Mouse (Mus musculus) forebrain, embryonic 10.5 days (tissue): ENCODE results near the gene Fam160a2. TPM values are rescaled to one million over a fixed set of nuclear protein-coding genes. Genes with fewer than 3 reads are reported as not detected.
"Not testable (repeated sequence)": the region's sequence is repeated elsewhere in the genome, so short reads cannot be mapped to it uniquely, and the experiment has no call there.

ENCODE experiments used
- DNase-seq: peaks from one replicate; pipeline ENCODE4 v3.0.0-alpha.2; 2017; ENCODE audit warnings: low spot score; ENCODE audit errors: extremely low spot score
- H3K27ac ChIP-seq: fragments of 300-500 bp; sonication (generic); 2 replicates; pipeline ENCODE4 v1.5.1; 2016; ENCODE audit warnings: mild to moderate bottlenecking
- H3K27me3 ChIP-seq: fragments of 300-500 bp; sonication (generic); 2 replicates; pipeline ENCODE4 v1.6.1; 2016; ENCODE audit warnings: mild to moderate bottlenecking; ENCODE audit not compliant: poor library complexity, severe bottlenecking
- H3K36me3 ChIP-seq: fragments of 300-500 bp; sonication (generic); replicated peaks from 2 replicates; pipeline ENCODE4 v1.6.1; 2016; ENCODE audit warnings: mild to moderate bottlenecking, moderate library complexity
- H3K4me1 ChIP-seq: fragments of 300-500 bp; sonication (generic); 2 replicates; pipeline ENCODE4 v1.6.1; 2016
- H3K4me3 ChIP-seq: fragments of 300-500 bp; sonication (generic); 2 replicates; pipeline ENCODE4 v1.5.1; 2016; ENCODE audit warnings: mild to moderate bottlenecking, moderate library complexity
- H3K9me3 ChIP-seq: fragments of 300-500 bp; sonication (generic); 2 replicates; pipeline ENCODE4 v1.6.1; 2016; ENCODE audit warnings: mild to moderate bottlenecking, moderate library complexity
- WGBS: fragments of 180-500 bp; shearing (Covaris S2); methylation state at CpG from one replicate; pipeline ENCODE4 v1.1.7; 2016; 5-methylcytosine and 5-hydroxymethylcytosine counted together
- polyA plus RNA-seq: library from polyadenylated mRNA; unstranded; fragments of >200 nt; fragmentation: Nextera tagmentation; extraction: Ambion mirVana; gene quantifications from 2 replicates; pipeline ENCODE4 v1.2.1, GENCODE M21; 2016

Gene Fam160a2
- polyA plus RNA-seq, 1 experiment from 2014 or later, result 47.5 TPM

DNA sequence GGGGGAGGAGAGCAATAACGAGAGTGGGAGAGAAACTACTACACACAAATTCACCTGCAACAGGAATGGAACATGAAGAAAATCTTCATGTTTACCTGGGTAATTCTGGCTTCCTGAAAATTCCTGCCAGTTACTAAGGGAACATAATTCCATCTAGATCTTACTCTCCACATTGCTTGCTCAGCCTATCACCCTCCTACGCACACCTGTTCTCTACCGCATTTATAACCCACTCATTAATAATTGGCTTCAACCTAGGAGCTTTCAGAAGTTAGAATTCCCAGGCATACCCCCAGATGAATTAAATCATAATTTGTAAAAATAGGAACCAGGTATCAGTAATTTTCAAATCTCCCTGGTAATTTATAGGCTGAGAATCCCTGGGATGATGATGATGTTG is 25.9 kb downstream of the Fam160a2 start:
- no peak for DNase-seq
- H3K36me3 ChIP-seq, result peaks cover 66% of the 10 kb centered on the region
- no peak overlapping the region for H3K4me3 ChIP-seq
- H3K4me1 ChIP-seq, result no peaks in the 10 kb centered on the region
- no peaks in the 10 kb centered on the region for H3K27me3 ChIP-seq
- no peak overlapping the region for H3K27ac ChIP-seq
- H3K9me3 ChIP-seq, result no peaks in the 10 kb centered on the region
- 97% methylated on average over 3 of the region's 3 CpGs for WGBS

DNA sequence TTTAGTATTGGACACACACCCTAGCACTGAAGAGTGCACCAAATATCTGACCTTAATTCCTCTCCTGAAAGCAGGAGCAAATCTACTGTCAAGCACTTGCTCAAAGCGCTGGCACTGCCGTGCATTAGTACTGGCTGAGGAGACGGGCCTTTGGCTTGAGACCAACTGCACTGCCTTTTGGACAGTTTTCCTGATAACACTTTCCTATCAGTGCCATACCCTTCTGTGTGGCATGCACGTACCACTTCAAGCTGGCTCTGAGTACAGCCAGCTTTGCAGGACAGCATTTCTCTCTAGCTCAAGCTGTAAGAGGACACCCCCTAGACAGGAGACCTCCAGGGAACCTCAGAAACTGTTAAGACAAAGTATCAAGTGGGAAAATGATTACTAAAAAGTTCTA is 26.3 kb downstream of the Fam160a2 start:
- Histone ChIP-seq H3K9me3 (no peaks in the 10 kb centered on the region), H3K4me3 (no peak overlapping the region), H3K36me3 (peaks cover 62% of the 10 kb centered on the region), H3K27me3 (no peaks in the 10 kb centered on the region), H3K27ac (no peak overlapping the region), H3K4me1 (no peaks in the 10 kb centered on the region)
- 95% methylated on average over 4 of the region's 4 CpGs for WGBS
- DNase-seq, result no peak

DNA sequence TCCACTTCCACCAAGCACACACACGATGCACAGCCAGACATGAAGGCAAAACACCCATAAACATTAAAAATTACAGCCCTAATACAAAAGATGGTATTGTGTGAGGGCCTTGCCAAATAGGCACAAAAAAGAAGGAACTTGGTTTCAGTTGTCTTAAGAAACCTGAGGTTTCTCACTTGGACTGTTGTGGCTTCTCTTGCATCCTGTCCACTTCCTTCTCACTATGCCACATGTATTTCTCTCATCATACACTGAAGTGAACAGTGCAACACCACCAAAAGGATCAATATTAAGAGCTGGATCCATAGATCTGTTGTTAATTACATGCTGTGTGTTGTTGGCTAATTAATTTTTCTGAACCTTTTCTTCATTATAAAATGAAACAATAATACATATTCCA is 26.9 kb downstream of the Fam160a2 start:
- H3K4me3 ChIP-seq, result no peak overlapping the region
- H3K27me3 ChIP-seq, result no peaks in the 10 kb centered on the region
- no peaks in the 10 kb centered on the region for H3K4me1 ChIP-seq
- no peak overlapping the region for H3K27ac ChIP-seq
- peaks cover 56% of the 10 kb centered on the region for H3K36me3 ChIP-seq
- 85% methylated on average over 1 of the region's 1 CpGs for WGBS
- DNase-seq, result no peak
- H3K9me3 ChIP-seq, result no peaks in the 10 kb centered on the region

DNA sequence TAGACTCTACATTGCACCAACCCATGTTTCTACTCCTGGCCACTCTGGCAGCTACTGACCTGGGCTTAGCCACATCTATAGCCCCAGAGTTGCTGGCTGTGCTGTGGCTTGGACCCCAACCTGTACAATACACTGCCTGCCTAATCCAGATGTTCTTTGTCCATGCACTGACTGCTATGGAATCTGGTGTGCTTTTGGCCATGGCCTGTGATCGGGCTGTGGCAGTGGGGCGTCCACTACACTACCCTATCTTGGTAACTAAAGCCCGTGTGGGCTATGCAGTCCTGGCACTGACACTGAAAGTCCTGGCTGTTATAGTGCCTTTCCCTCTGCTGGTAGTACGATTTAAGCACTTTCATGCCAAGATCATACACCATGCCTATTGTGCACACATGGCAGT is 31.3 kb downstream of the Fam160a2 start:
- Histone ChIP-seq H3K4me1 (no peaks in the 10 kb centered on the region), H3K36me3 (peaks cover 16% of the 10 kb centered on the region), H3K4me3 (no peak overlapping the region), H3K27ac (no peak overlapping the region), H3K9me3 (no peaks in the 10 kb centered on the region), H3K27me3 (no peaks in the 10 kb centered on the region)
- WGBS, result 89% methylated on average over 4 of the region's 4 CpGs
- DNase-seq, result no peak

DNA sequence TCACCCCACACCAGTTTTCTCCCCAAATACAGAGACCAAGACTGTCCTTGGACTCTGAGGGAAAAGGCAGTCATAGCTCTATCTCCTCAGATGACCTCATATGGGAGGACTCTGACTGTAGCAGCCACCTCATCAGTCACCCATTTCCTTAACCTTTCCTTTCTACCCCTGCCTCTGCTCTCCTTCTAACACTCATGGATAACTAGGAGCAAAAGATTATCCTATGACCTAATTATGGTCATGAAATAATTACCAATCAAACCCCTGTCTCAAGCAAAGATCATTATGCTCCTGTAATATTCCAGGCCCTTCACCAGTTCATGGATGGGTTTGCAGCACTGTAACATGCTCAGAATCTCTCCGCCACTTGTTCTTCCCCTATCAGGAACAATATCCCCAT is 31.9 kb downstream of the Fam160a2 start, which contains the start of gene Olfr692:
TSS of gene Olfr692 (plus strand) at position 301 of the 400 bp plus-strand sequence.
- 95% methylated on average over 1 of the region's 1 CpGs for WGBS
- H3K27me3 ChIP-seq, result no peaks in the 10 kb centered on the region
- no peak within 1 kb of the TSS for H3K27ac ChIP-seq
- peaks cover 11% of the 10 kb centered on the region for H3K36me3 ChIP-seq
- H3K9me3 ChIP-seq, result no peaks in the 10 kb centered on the region
- H3K4me3 ChIP-seq, result no peak within 1 kb of the TSS
- no peaks in the 10 kb centered on the region for H3K4me1 ChIP-seq
- no peak for DNase-seq

DNA sequence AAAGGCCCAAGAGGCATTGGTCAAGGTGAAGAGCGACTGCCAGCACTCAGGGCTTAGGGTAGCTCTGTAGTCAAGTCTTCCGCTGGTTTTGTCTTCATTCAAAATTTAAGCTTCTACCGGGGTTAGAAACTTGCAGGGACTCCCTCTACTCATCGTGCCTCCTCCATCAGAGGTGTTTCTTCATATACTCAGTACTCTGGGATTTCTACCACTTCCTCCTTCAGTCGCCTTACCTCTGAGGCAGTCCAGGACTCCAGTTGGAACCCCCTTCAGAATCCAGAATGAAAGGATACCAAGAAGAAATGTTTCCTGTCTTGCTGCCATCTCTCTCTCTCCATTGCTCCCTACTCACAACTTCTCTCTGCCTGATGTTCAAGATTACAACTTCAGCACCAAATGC is 32.6 kb downstream of the Fam160a2 start:
- H3K27ac ChIP-seq, result no peak overlapping the region
- H3K4me1 ChIP-seq, result no peaks in the 10 kb centered on the region
- WGBS, result 87% methylated on average over 5 of the region's 5 CpGs
- peaks cover 9% of the 10 kb centered on the region for H3K36me3 ChIP-seq
- no peak overlapping the region for H3K4me3 ChIP-seq
- H3K27me3 ChIP-seq, result no peaks in the 10 kb centered on the region
- no peaks in the 10 kb centered on the region for H3K9me3 ChIP-seq
- no peak for DNase-seq

DNA sequence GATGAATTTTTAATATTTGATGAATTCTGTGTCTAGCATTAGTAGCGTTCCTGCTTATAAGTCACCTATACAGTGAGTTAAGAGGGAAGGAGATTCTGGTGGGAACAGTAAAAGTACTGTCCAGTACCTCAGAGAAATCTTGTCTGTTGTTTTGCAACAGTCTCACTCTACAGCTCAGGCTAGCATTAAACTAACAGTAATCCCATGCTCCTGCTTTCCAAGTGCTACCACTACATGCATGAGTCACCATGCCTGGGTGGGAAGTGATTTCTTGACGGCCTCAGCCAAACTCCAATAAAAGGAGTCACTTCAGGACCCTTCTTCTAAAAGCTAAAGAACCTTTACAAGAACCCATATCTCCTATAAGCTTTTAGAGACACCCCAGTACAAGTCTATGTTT is 38.1 kb downstream of the Fam160a2 start:
- H3K27ac ChIP-seq, result no peak overlapping the region
- H3K27me3 ChIP-seq, result no peaks in the 10 kb centered on the region
- no peaks in the 10 kb centered on the region for H3K4me1 ChIP-seq
- no peaks in the 10 kb centered on the region for H3K9me3 ChIP-seq
- no peak for DNase-seq
- WGBS, result 87% methylated on average over 2 of the region's 2 CpGs
- no peak overlapping the region for H3K4me3 ChIP-seq
- H3K36me3 ChIP-seq, result no peaks in the 10 kb centered on the region

- not testable (repeated sequence) for H3K9me3 ChIP-seq, H3K27ac ChIP-seq, H3K27me3 ChIP-seq, H3K4me3 ChIP-seq, H3K4me1 ChIP-seq, DNase-seq, H3K36me3 ChIP-seq
- WGBS, result 97% methylated on average over 1 of the region's 2 CpGs
Measured at GRCm38 (mm10) chr7:105356487-105356886, 43.4 kb downstream of the Fam160a2 start.

DNA sequence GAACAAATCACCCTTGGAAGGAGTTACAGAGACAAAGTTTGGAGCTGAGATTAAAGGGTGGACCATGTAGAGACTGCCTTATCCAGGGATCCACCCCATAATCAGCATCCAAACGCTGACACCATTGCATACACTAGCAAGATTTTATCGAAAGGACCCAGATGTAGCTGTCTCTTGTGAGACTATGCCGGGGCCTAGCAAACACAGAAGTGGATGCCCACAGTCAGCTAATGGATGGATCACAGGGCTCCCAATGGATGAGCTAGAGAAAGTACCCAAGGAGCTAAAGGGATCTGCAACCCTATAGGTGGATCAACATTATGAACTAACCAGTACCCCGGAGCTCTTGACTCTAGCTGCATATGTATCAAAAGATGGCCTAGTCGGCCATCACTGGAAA is 43.8 kb downstream of the Fam160a2 start:
- H3K27me3 ChIP-seq, H3K27ac ChIP-seq, H3K9me3 ChIP-seq, DNase-seq, H3K4me1 ChIP-seq, H3K36me3 ChIP-seq, H3K4me3 ChIP-seq: not testable (repeated sequence)
- WGBS, result no CpG with 5 or more reads among the region's 5 CpGs

DNA sequence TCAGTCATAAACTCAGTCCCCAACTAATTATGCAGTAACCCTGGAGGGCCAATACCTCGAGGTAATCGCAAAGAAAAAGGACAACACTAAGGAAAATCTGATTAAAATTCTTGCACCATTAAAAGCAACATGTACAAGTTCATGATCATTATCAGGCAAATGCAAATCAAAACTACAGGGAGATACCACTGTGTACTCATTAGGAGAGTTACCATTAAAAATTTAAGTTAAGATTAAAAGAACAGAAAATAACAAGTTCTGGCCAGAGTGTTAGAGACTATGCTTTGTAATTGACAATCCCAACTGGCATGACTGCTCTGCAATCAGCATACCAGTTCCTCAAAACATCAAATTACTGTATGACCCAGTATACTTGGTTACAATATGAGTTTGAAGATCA is 57.1 kb downstream of the Fam160a2 start:
- no peaks in the 10 kb centered on the region for H3K36me3 ChIP-seq
- DNase-seq, result no peak
- H3K4me3 ChIP-seq, result no peak overlapping the region
- H3K9me3 ChIP-seq, result no peaks in the 10 kb centered on the region
- no peaks in the 10 kb centered on the region for H3K27me3 ChIP-seq
- WGBS, result 82% methylated on average over 2 of the region's 2 CpGs
- no peaks in the 10 kb centered on the region for H3K4me1 ChIP-seq
- H3K27ac ChIP-seq, result no peak overlapping the region

GRCm38 (mm10) chr7:105342170-105342569 is 57.7 kb downstream of the Fam160a2 start, which contains the start of gene Olfr691:
TSS of gene Olfr691 (minus strand) at chr7:105342270.
- H3K27me3 ChIP-seq, result no peaks in the 10 kb centered on the region
- no peak for DNase-seq

DNA sequence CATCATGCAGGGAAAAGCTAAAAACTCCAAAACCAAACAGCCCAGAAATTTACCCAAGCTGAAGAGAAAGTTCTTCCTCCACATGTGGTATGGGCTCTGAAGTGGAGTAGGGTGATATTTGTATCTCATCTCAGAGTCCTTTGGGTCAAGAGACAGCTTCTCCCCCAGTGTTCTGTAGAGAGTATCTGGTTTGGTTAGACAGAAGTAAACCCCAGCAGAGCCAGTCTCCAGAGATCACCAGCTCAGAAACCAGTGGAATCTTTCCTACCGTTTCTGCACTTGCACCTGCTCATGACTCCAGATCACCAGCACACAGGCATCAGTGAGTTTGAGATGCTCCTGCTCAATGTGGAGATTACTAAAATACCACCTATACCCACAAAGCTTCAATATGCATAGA is 65.8 kb downstream of the Fam160a2 start, which contains the start of gene Olfr690:
TSS of gene Olfr690 (minus strand) at position 101 of the 400 bp plus-strand sequence.
- Histone ChIP-seq H3K4me3 (no peak within 1 kb of the TSS), H3K36me3 (no peaks in the 10 kb centered on the region), H3K9me3 (no peaks in the 10 kb centered on the region), H3K4me1 (no peaks in the 10 kb centered on the region), H3K27me3 (no peaks in the 10 kb centered on the region), H3K27ac (no peak within 1 kb of the TSS)
- no peak for DNase-seq
- WGBS, result 91% methylated on average over 1 of the region's 1 CpGs

More at GRCm38 (mm10) chr7:105342170-105342569, 57.7 kb downstream of the Fam160a2 start, which contains the start of gene Olfr691:
- H3K4me3 ChIP-seq, result no peak within 1 kb of the TSS
- H3K9me3 ChIP-seq, result no peaks in the 10 kb centered on the region
- no peaks in the 10 kb centered on the region for H3K36me3 ChIP-seq
- no peaks in the 10 kb centered on the region for H3K4me1 ChIP-seq
- WGBS, result 65% methylated on average over 1 of the region's 1 CpGs
- no peak within 1 kb of the TSS for H3K27ac ChIP-seq

- Histone ChIP-seq H3K4me3 (no peak overlapping the region), H3K27ac (no peak overlapping the region), H3K36me3 (no peaks in the 10 kb centered on the region), H3K27me3 (no peaks in the 10 kb centered on the region), H3K9me3 (no peaks in the 10 kb centered on the region), H3K4me1 (no peaks in the 10 kb centered on the region)
- no peak for DNase-seq
- WGBS, result 74% methylated on average over 2 of the region's 2 CpGs
Measured at GRCm38 (mm10) chr7:105325302-105325701, 74.6 kb downstream of the Fam160a2 start.
